Mouse (Mus musculus): ENCODE results near the gene Olfr62.

The Olfr62 gene

GRCm38 (mm10) chr4:118658652-118659051 is at the start of gene Olfr62:
Olfr62 (plus strand) TSS chr4:118658952.
- DNase-seq (ENCODE audit: low spot score): no peak

- no peak for DNase-seq (ENCODE audit: low spot score)
These were observed 48.9 kb upstream of the Olfr62 start for GRCm38 (mm10) chr4:118609836-118610235.

GRCm38 (mm10) chr4:118612619-118613018 is 46.1 kb upstream of the Olfr62 start:
- peak; percentile 62 for DNase-seq (ENCODE audit: low spot score)

GRCm38 (mm10) chr4:118615412-118615811 is 43.3 kb upstream of the Olfr62 start:
- no peak for DNase-seq (ENCODE audit: low spot score)

- peak; percentile 98 for DNase-seq (ENCODE audit: low spot score)
These were observed 38.3 kb upstream of the Olfr62 start, which contains the start of the genes Cfap57 and Ebna1bp2 for GRCm38 (mm10) chr4:118620279-118620966. Cfap57 (minus strand) TSS chr4:118620777. Ebna1bp2 (plus strand) TSS chr4:118620799.

GRCm38 (mm10) chr4:118620967-118621320 is 37.8 kb upstream of the Olfr62 start:
- no peak for DNase-seq (ENCODE audit: low spot score)

GRCm38 (mm10) chr4:118621781-118622180 is 37.0 kb upstream of the Olfr62 start:
- no peak for DNase-seq (ENCODE audit: low spot score)

GRCm38 (mm10) chr4:118630261-118630660 is 28.5 kb upstream of the Olfr62 start:
- DNase-seq (ENCODE audit: low spot score): no peak

- DNase-seq (ENCODE audit: low spot score): peak; percentile 15
These were observed 16.2 kb upstream of the Olfr62 start for GRCm38 (mm10) chr4:118642346-118643190.

GRCm38 (mm10) chr4:118645234-118645633 is 13.5 kb upstream of the Olfr62 start:
- DNase-seq (ENCODE audit: low spot score): peak; percentile 76

GRCm38 (mm10) chr4:118687086-118687485 is 28.3 kb downstream of the Olfr62 start:
- no peak for DNase-seq (ENCODE audit: low spot score)

GRCm38 (mm10) chr4:118692412-118692973 is 33.7 kb downstream of the Olfr62 start, which contains the start of gene Olfr1342:
Olfr1342 (minus strand) TSS chr4:118692756.
- peak; percentile 5 for DNase-seq (ENCODE audit: low spot score)

GRCm38 (mm10) chr4:118693812-118694211 is 35.1 kb downstream of the Olfr62 start:
- DNase-seq (ENCODE audit: low spot score): peak; percentile 2

GRCm38 (mm10) chr4:118703223-118703622 is 44.5 kb downstream of the Olfr62 start, which contains the start of gene Olfr1341:
Olfr1341 (plus strand) TSS chr4:118703523.
- DNase-seq (ENCODE audit: low spot score): no peak

- DNase-seq (ENCODE audit: low spot score): no peak
These were observed 49.3 kb downstream of the Olfr62 start for GRCm38 (mm10) chr4:118708086-118708485.

GRCm38 (mm10) chr4:118711656-118712055 is 52.9 kb downstream of the Olfr62 start:
- no peak for DNase-seq (ENCODE audit: low spot score)

Measured in retina, embryonic 14.5 days (tissue).